Mouse (Mus musculus): ENCODE results near the gene Plaa. TPM values are rescaled to one million over a fixed set of nuclear protein-coding genes. Genes with fewer than 3 reads are reported as not detected.
A peak's percentile ranks its signal among the peaks of the same experiment; 100 is the strongest.

Gene Plaa
- total RNA-seq, 2 experiments from 2014 or later: 40.5 to 41.5 TPM

DNA sequence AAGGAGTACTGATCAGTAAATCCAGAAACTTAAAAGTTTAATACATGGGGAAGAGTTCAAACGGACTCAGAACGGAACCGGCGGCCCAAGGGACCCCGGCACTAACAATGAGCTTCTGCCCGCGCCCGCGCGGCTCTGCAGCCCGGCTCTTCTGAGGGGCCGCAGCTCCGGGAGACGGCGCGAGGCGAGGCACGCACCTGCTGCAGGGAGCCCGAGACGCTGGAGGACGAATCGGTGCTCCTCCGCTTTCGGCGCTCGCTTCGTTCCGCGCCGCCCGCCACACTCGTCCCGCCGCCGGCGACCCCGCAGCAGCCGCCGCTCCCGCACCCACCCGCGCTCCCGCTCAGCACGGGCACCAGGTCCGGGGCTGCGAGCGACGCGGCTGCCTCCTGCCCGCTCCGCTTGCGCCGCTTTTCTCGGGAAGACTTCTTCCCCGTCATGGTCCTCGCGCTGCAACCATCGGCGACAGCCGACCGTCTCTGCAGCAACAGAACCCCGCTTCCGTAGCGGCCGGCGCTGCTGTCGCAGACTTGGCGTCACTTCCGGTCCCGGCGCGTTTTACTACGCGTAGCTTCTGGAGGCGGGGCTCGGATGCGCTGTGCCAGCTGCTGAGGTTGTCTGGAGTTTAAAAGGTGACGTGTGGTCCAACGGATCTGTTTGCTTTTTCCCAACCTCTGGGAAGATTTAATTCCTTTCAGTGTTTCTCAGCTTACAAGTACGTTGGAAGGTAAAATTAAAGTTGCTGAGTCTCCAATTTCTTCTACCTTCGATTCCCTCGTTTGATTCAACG lies 46.6 kb downstream of the Plaa start, which contains the start of the genes Gm10306 and Caap1:
TSS of gene Gm10306 (plus strand) at position 282 of the 790 bp plus-strand sequence.
TSS of gene Caap1 (minus strand) at position 532 of the 790 bp plus-strand sequence.
- peak; percentile 94 to 96 for DNase-seq (ENCODE audit: low spot score in 2 of 2)

- no peak for DNase-seq (ENCODE audit: low spot score in 2 of 2)
These were observed 48.0 kb downstream of the Plaa start for GRCm38 (mm10) chr4:94554955-94555494.

- no peak for DNase-seq (ENCODE audit: low spot score in 2 of 2)
These were observed 58.7 kb downstream of the Plaa start for GRCm38 (mm10) chr4:94544321-94544720.

DNA sequence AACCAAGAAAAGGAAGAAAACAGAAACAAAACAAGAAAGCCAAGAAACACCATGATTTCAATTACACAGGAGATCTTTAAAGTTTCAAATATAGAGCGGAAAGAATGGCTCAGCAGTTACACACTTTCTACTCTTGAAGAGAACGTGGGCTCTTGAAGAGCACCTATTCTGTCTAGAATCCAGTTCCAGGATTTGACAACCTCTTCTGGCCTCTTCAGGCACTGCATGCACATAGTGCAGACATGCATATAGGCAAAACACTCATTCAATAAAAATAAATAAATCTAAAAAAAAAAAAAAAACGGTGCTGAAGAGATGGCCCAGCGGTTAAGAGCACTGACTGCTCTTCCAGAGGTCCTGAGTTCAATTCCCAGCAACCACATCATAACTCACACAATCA lies 60.0 kb downstream of the Plaa start:
- no peak for DNase-seq (ENCODE audit: low spot score in 2 of 2)

DNA sequence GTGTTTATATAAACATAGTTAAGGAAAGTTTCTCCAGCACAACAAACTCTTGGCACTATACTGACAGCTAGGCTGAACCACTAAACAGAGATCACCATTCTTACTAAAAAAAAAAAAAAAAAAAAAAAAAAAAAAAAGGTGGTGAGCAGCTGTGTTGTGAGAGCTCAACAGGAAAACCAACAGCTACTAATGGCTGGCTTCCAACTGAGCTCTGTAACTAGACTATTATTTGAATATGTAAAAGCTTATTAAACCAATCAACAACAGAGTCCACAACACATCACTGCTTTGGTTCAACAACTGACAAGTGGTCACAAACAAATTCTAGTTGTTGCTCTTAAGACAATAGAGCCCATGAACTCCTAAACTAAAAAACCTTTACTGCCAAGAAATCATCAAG lies 69.8 kb downstream of the Plaa start:
- DNase-seq (ENCODE audit: low spot score in 2 of 2): no peak

DNA sequence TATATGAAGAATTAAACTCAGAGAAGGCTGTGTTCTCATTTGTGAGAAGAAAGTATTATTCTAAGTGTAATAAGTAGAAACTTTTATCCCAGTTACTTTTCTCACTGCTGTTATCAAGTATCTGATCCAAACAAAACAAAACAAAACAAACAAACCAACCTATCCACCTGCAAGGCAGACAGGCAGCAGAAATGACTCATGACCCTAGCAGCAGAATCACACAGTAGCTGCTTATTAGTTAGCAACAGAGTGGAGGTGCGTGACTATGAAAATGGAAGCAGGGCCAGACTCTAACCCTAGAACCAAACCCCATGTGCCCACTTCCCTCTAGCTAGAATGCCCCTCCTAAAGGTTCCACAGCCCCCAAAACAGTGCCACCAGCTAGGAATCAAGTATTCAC lies 73.6 kb downstream of the Plaa start:
- DNase-seq (ENCODE audit: low spot score in 2 of 2): no peak

- DNase-seq (ENCODE audit: low spot score in 2 of 2): no peak
These were observed 79.7 kb downstream of the Plaa start for GRCm38 (mm10) chr4:94523321-94523720.

DNA sequence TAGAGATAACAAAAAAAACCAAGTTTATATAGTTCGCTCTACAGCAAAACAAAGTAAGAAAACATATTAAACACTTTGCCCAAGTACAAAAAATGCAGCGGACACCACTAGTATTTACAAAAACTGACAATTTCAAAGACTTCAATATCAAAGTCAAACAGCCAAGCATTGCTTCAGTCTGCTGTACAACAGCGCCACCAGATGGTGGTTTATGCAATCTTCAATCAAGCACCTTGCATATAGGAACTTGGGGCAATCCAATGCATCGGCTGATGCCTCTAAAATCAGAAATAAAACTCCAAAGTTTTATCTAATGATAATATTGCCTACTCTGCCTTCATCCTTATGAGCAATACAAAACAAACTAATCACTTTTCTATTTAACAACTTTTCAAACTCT lies 85.4 kb downstream of the Plaa start:
- peak; percentile 43 to 59 for DNase-seq (ENCODE audit: low spot score in 2 of 2)

Other genes starting within 250 kb of the Plaa start
- not detected for gene Gm10306, start 46.7 kb downstream of the Plaa start, total RNA-seq (2021)
- 10 to 100 TPM in 1 of 2 experiments, 1 to 10 TPM in 1; 9.9 to 10.5 TPM for gene Caap1, start 46.4 kb downstream of the Plaa start, total RNA-seq (2021)
- 10 to 100 TPM; 24.4 to 26.1 TPM for gene Ift74, start 11.2 kb upstream of the Plaa start, total RNA-seq (2021)
- gene Lrrc19, start 46.9 kb upstream of the Plaa start, total RNA-seq (2021): not detected
- 10 to 100 TPM in 1 of 2 experiments, 1 to 10 TPM in 1; 7.8 to 10.2 TPM for gene Tek, start 136.0 kb upstream of the Plaa start, total RNA-seq (2021)